Mouse (Mus musculus): ENCODE measurements around the gene Tmem108. TPM values are rescaled to one million over a fixed set of nuclear protein-coding genes. Genes with fewer than 3 reads are reported as not detected.

The Tmem108 gene
- polyA plus RNA-seq, 1 experiment from 2014 or later = 33.2 TPM

DNA sequence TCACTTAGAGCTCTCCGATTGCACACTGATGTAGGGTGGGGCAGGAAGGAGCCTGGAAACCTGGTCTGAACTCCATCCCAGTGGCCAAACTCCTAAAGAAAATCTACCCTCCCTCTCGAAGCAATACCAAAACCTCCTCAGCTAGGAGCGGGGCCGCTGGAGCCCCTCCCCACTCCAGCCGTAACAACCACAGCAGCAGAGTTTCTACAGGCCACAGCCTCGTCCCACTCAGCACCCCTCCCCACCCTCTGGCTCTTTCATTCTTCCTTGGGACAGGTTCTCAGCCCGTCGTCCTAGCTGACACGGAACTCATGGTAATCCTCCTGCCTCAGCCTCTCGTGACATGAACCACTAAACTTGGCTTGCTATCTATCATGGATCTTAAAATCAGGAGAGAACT is 72.6 kb downstream of the Tmem108 start:
- Histone ChIP-seq H3K4me1 (ENCODE audit: control insufficient read depth, insufficient read depth, low read length) (0 out of 2 replicates have a peak, but pooled peaks cover 11% of the 10 kb centered on the region), H3K9ac (replicated peaks; ENCODE audit: low read length) (no peak overlapping the region)

DNA sequence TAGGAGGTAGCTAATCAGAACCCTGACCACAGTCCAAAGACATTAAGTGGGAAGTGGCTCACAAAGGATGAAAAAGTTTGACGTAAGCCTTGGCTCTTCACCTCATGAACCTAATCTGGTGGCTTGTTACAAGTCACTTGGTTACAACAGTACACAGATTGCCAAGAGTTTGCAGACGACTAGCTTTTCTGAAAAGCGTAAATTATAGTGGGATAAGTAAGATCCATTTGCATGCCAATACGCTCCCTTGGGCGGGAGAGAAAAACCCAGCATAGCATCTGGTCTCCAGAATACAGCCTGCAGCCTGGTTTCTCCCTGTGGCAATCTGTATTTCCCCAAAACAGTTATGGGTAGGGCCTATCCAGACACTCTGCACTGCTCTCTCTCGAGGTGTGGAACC is 74.5 kb downstream of the Tmem108 start:
- peak; percentile 42 for DNase-seq
- 0 out of 2 replicates have a peak overlapping the region, but pooled peaks have one; percentile 13 for H3K27ac ChIP-seq (replicated peaks; ENCODE audit: low read depth, low read length)
- no peaks in the 10 kb centered on the region for H3K36me3 ChIP-seq (ENCODE audit: control insufficient read depth, insufficient read depth, low read length)
- no peak overlapping the region for H3K9ac ChIP-seq (replicated peaks; ENCODE audit: low read length)
- ATAC-seq (ENCODE audit: low FRiP score, low TSS enrichment) = no peak
- H3K4me2 ChIP-seq (ENCODE audit: low read length) = no peak overlapping the region
- H3K9me3 ChIP-seq (ENCODE audit: control insufficient read depth, low read length) = no peaks in the 10 kb centered on the region
- H3K27me3 ChIP-seq (ENCODE audit: control insufficient read depth, insufficient read depth, low read length) = no peaks in the 10 kb centered on the region
- WGBS = 34% methylated on average over 6 of the region's 6 CpGs
- H3K4me3 ChIP-seq (replicated peaks; ENCODE audit: low read depth, low read length) = no peak overlapping the region
- 0 out of 2 replicates have a peak, but pooled peaks cover 11% of the 10 kb centered on the region for H3K4me1 ChIP-seq (ENCODE audit: control insufficient read depth, insufficient read depth, low read length)

More for the DNA sequence above, 72.6 kb downstream of the Tmem108 start:
- Histone ChIP-seq H3K27me3 (ENCODE audit: control insufficient read depth, insufficient read depth, low read length) (no peaks in the 10 kb centered on the region), H3K4me2 (ENCODE audit: low read length) (no peak overlapping the region), H3K9me3 (ENCODE audit: control insufficient read depth, low read length) (no peaks in the 10 kb centered on the region), H3K4me3 (replicated peaks; ENCODE audit: low read depth, low read length) (no peak overlapping the region), H3K36me3 (ENCODE audit: control insufficient read depth, insufficient read depth, low read length) (no peaks in the 10 kb centered on the region), H3K27ac (replicated peaks; ENCODE audit: low read depth, low read length) (no peak overlapping the region)
- DNase-seq = no peak
- 89% methylated on average over 10 of the region's 10 CpGs for WGBS
- ATAC-seq (ENCODE audit: low FRiP score, low TSS enrichment) = no peak

DNA sequence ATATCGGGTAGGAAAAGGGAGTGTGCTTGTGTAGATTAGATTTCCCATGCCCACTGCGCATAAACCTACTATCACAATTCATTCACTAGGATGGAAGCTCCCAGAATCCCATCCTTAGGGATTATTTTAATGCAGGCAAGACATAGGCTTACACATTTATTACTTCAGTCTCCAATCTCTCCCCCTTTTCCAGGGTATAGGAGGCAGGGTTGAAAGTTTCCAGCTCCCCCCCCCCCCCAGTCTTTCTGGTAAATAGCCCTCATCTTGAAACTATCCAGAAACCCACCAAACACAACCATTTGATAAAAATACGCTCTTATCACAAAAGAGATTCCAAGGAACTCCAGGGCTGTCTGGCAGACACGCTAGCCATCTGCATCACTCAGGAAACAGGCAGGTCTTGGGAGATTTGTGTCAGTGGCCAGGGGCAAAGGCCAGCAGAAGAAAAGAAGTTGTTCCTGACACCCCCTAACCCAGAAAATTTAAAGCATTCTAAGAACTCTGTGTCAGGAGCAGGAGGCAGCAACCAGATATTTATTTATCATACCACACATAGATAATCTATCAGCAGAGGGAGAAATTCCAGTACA is 79.8 kb downstream of the Tmem108 start:
- ATAC-seq (ENCODE audit: low FRiP score, low TSS enrichment) = no peak
- WGBS = 70% methylated on average over 4 of the region's 4 CpGs

DNA sequence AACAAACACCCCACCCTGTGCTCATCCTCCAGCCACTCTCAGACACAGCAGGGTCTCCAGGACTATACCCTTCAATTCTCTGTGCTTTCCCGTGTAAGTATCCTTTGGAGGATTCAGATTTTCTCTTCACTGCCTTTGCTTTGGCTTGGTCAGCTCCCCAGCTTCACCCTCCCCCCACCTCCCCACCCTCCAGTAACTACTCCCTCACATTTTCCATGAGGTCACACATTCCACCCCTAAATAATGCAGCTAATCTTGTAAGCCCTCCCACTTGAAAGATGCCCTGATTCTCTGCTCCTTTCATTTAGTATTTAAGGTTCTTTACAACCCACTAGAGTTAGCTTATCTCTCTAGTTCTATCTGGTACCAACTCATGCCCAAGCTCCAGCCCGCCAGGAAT is 82.4 kb downstream of the Tmem108 start:
- WGBS = 36% methylated on average over 2 of the region's 2 CpGs
- Histone ChIP-seq H3K9ac (replicated peaks; ENCODE audit: low read length) (no peak overlapping the region), H3K9me3 (ENCODE audit: control insufficient read depth, low read length) (no peaks in the 10 kb centered on the region), H3K27me3 (ENCODE audit: control insufficient read depth, insufficient read depth, low read length) (no peaks in the 10 kb centered on the region), H3K4me3 (replicated peaks; ENCODE audit: low read depth, low read length) (no peak overlapping the region), H3K27ac (replicated peaks; ENCODE audit: low read depth, low read length) (no peak overlapping the region), H3K36me3 (ENCODE audit: control insufficient read depth, insufficient read depth, low read length) (no peaks in the 10 kb centered on the region), H3K4me1 (ENCODE audit: control insufficient read depth, insufficient read depth, low read length) (0 out of 2 replicates have a peak, but pooled peaks cover 3% of the 10 kb centered on the region), H3K4me2 (ENCODE audit: low read length) (no peak overlapping the region)
- ATAC-seq (ENCODE audit: low FRiP score, low TSS enrichment) (no peak), DNase-seq (no peak)

More for the DNA sequence above, 79.8 kb downstream of the Tmem108 start:
- Histone ChIP-seq H3K4me3 (replicated peaks; ENCODE audit: low read depth, low read length) (no peak overlapping the region), H3K27ac (replicated peaks; ENCODE audit: low read depth, low read length) (0 out of 2 replicates have a peak overlapping the region, but pooled peaks have one; percentile 13), H3K27me3 (ENCODE audit: control insufficient read depth, insufficient read depth, low read length) (no peaks in the 10 kb centered on the region), H3K4me2 (ENCODE audit: low read length) (no peak overlapping the region), H3K4me1 (ENCODE audit: control insufficient read depth, insufficient read depth, low read length) (0 out of 2 replicates have a peak, but pooled peaks cover 6% of the 10 kb centered on the region), H3K9ac (replicated peaks; ENCODE audit: low read length) (no peak overlapping the region), H3K9me3 (ENCODE audit: control insufficient read depth, low read length) (no peaks in the 10 kb centered on the region), H3K36me3 (ENCODE audit: control insufficient read depth, insufficient read depth, low read length) (no peaks in the 10 kb centered on the region)
- DNase-seq = no peak

DNA sequence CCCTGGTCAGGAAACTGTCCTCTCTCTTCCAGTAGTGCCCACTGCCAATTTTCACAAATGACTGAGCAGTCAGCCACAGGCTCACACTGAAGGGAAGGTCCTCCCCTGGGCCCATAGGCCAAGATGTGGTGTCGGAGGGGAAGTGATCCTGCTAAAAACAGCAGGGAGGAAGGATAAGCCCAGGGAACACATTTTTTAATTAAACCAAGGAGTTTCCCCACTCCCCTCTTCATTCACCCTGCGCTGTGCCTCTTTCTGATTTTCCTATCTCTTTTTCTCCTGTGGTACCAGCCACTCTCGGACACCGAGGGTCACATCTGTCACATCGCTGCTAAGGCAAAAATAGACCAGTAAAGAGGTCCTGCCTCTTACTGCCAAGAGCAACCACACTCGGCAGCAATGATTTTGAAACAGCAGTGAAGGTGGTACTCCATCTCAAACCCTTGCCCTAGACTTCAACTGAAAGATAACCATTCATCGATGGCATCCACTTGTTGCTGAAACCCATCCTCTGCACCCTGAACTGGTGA is 83.0 kb downstream of the Tmem108 start:
- H3K4me1 ChIP-seq (ENCODE audit: control insufficient read depth, insufficient read depth, low read length) = 0 out of 2 replicates have a peak, but pooled peaks cover 3% of the 10 kb centered on the region
- WGBS = 44% methylated on average over 7 of the region's 7 CpGs

DNA sequence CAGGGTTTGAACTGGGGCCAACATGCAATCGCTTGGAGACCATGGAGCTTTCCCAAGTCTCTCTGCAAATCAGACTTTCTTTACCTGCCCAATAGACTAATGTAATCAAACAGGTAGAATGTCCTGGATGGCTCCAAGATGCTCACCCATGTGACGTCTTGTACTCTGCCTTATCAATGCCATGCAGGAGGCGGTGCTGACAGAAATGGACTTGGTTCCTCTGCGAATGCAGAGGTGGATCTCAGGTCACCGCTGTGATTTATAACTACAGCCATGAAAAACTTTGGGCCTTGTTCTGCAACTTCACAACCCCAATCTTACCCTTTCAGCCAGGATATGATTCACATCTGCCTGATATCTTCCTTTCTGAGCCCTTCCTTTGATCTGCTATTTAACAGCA is 83.8 kb downstream of the Tmem108 start:
- H3K27me3 ChIP-seq (ENCODE audit: control insufficient read depth, insufficient read depth, low read length) = no peaks in the 10 kb centered on the region
- H3K36me3 ChIP-seq (ENCODE audit: control insufficient read depth, insufficient read depth, low read length) = no peaks in the 10 kb centered on the region
- 0 out of 2 replicates have a peak, but pooled peaks cover 3% of the 10 kb centered on the region for H3K4me1 ChIP-seq (ENCODE audit: control insufficient read depth, insufficient read depth, low read length)
- ATAC-seq (ENCODE audit: low FRiP score, low TSS enrichment) (no peak), DNase-seq (no peak)
- no peak overlapping the region for H3K4me2 ChIP-seq (ENCODE audit: low read length)
- no peak overlapping the region for H3K4me3 ChIP-seq (replicated peaks; ENCODE audit: low read depth, low read length)
- H3K9ac ChIP-seq (replicated peaks; ENCODE audit: low read length) = no peak overlapping the region
- H3K27ac ChIP-seq (replicated peaks; ENCODE audit: low read depth, low read length) = no peak overlapping the region
- WGBS = 88% methylated on average over 5 of the region's 5 CpGs
- no peaks in the 10 kb centered on the region for H3K9me3 ChIP-seq (ENCODE audit: control insufficient read depth, low read length)

More for the DNA sequence above, 83.0 kb downstream of the Tmem108 start:
- Histone ChIP-seq H3K9me3 (ENCODE audit: control insufficient read depth, low read length) (no peaks in the 10 kb centered on the region), H3K4me2 (ENCODE audit: low read length) (no peak overlapping the region), H3K9ac (replicated peaks; ENCODE audit: low read length) (no peak overlapping the region), H3K4me3 (replicated peaks; ENCODE audit: low read depth, low read length) (no peak overlapping the region), H3K27ac (replicated peaks; ENCODE audit: low read depth, low read length) (no peak overlapping the region), H3K36me3 (ENCODE audit: control insufficient read depth, insufficient read depth, low read length) (no peaks in the 10 kb centered on the region), H3K27me3 (ENCODE audit: control insufficient read depth, insufficient read depth, low read length) (no peaks in the 10 kb centered on the region)
- DNase-seq (no peak), ATAC-seq (ENCODE audit: low FRiP score, low TSS enrichment) (no peak)

DNA sequence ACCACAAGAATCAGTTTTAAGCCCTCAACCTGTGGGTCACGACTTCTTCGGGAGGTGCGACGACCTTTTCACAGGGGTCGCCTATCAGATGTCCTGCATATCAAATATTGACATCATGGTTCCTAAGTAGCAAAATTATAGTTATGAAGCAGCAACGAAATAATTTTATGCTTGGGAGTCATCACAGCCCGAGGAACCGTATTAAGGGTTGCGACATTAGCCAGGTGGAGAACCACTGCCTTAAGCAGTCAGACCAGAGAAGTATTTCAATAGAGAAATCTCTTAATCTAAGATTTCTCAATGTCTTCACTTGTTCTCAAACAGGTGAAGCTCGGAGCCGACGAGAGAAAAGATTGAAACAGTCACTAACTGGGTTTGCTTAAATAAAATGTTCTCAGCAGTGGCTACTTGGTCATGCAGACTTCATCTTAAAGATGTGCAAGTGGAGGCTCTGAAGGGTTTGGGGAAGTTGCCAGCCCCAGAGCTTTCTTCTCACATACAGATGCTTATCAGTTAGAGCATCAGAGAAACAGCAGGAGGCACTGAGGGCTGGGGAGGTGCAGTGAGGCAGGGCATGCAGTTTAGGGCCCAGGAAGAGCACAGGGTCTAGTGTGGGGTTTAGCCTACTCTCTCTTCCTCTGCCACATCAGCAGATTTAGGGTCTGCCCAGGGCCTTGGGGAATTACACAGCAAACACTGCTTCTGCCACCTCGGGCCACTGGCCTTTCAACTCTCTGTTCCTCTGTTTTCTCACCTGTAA is 85.7 kb downstream of the Tmem108 start:
- 84% methylated on average over 13 of the region's 13 CpGs for WGBS

DNA sequence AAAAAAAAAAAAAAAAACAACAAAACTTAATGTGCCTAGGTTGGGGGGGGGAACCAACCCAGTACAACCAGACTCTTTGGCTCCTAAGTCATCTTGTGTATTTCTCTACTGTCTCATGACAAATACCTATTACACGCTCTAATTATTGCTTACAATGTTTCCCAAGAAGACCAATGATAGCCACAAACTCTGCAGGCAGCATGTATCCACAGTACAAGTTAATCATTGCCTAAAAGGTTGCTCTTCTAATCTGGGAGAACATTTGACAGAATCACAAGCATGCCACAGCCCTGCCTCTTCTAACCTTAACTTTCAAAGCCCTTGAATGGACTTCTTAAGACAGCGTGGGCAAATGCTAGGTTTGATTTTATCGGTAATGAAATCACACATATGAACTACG is 88.8 kb downstream of the Tmem108 start:
- no peak for DNase-seq
- Histone ChIP-seq H3K4me1 (ENCODE audit: control insufficient read depth, insufficient read depth, low read length) (no peaks in the 10 kb centered on the region), H3K9me3 (ENCODE audit: control insufficient read depth, low read length) (no peaks in the 10 kb centered on the region), H3K27me3 (ENCODE audit: control insufficient read depth, insufficient read depth, low read length) (no peaks in the 10 kb centered on the region), H3K36me3 (ENCODE audit: control insufficient read depth, insufficient read depth, low read length) (no peaks in the 10 kb centered on the region), H3K27ac (replicated peaks; ENCODE audit: low read depth, low read length) (no peak overlapping the region), H3K9ac (replicated peaks; ENCODE audit: low read length) (no peak overlapping the region), H3K4me2 (ENCODE audit: low read length) (no peak overlapping the region), H3K4me3 (replicated peaks; ENCODE audit: low read depth, low read length) (no peak overlapping the region)
- WGBS = 94% methylated on average over 4 of the region's 4 CpGs
- no peak for ATAC-seq (ENCODE audit: low FRiP score, low TSS enrichment)

More for the DNA sequence above, 85.7 kb downstream of the Tmem108 start:
- Histone ChIP-seq H3K4me2 (ENCODE audit: low read length) (no peak overlapping the region), H3K27ac (replicated peaks; ENCODE audit: low read depth, low read length) (no peak overlapping the region), H3K36me3 (ENCODE audit: control insufficient read depth, insufficient read depth, low read length) (no peaks in the 10 kb centered on the region), H3K9me3 (ENCODE audit: control insufficient read depth, low read length) (no peaks in the 10 kb centered on the region), H3K4me1 (ENCODE audit: control insufficient read depth, insufficient read depth, low read length) (0 out of 2 replicates have a peak, but pooled peaks cover 3% of the 10 kb centered on the region), H3K9ac (replicated peaks; ENCODE audit: low read length) (no peak overlapping the region), H3K4me3 (replicated peaks; ENCODE audit: low read depth, low read length) (no peak overlapping the region), H3K27me3 (ENCODE audit: control insufficient read depth, insufficient read depth, low read length) (no peaks in the 10 kb centered on the region)
- no peak for DNase-seq
- ATAC-seq (ENCODE audit: low FRiP score, low TSS enrichment) = no peak
